Mouse (Mus musculus): ENCODE measurements around the gene Ets2. TPM values are rescaled to one million over a fixed set of nuclear protein-coding genes. Genes with fewer than 3 reads are reported as not detected.

The Ets2 gene
- polyA plus RNA-seq, 1 experiment from 2014 or later = 35.1 TPM

- no peak for TF ChIP-seq CTCF (IDR thresholded peaks at IDR 0.05; ENCODE audit: low read depth)
- TF ChIP-seq EP300 (optimal IDR thresholded peaks at IDR 0.05) = peak; percentile 79
- H3K9me3 ChIP-seq (ENCODE audit: control insufficient read depth, low read length) = no peaks in the 10 kb centered on the region
- DNase-seq (ENCODE audit: low spot score) = no peak
- no peaks in the 10 kb centered on the region for H3K36me3 ChIP-seq (ENCODE audit: control insufficient read depth, insufficient read depth, low read length)
- H3K4me2 ChIP-seq (replicated peaks; ENCODE audit: low read depth) = no peak overlapping the region
- no peaks in the 10 kb centered on the region for H3K27me3 ChIP-seq (ENCODE audit: control insufficient read depth, insufficient read depth, low read length)
- no peak overlapping the region for H3K4me3 ChIP-seq (ENCODE audit: low read depth, low read length)
- H3K27ac ChIP-seq (replicated peaks) = no peak overlapping the region
- H3K4me1 ChIP-seq (replicated peaks; ENCODE audit: control insufficient read depth, insufficient read depth) = no peaks in the 10 kb centered on the region
- WGBS = 46% methylated on average over 10 of the region's 10 CpGs
- ATAC-seq (ENCODE audit: low FRiP score, low TSS enrichment) = peak; percentile 80
- H3K9ac ChIP-seq (ENCODE audit: low read length) = no peak overlapping the region
These were observed 26.9 kb downstream of the Ets2 start for GRCm38 (mm10) chr16:95728453-95729435.

GRCm38 (mm10) chr16:95729775-95730174 lies 27.9 kb downstream of the Ets2 start:
- Histone ChIP-seq H3K27ac (replicated peaks) (no peak overlapping the region), H3K27me3 (ENCODE audit: control insufficient read depth, insufficient read depth, low read length) (no peaks in the 10 kb centered on the region), H3K36me3 (ENCODE audit: control insufficient read depth, insufficient read depth, low read length) (no peaks in the 10 kb centered on the region), H3K4me1 (replicated peaks; ENCODE audit: control insufficient read depth, insufficient read depth) (no peaks in the 10 kb centered on the region), H3K4me2 (replicated peaks; ENCODE audit: low read depth) (no peak overlapping the region), H3K4me3 (ENCODE audit: low read depth, low read length) (no peak overlapping the region), H3K9ac (ENCODE audit: low read length) (no peak overlapping the region), H3K9me3 (ENCODE audit: control insufficient read depth, low read length) (no peaks in the 10 kb centered on the region)
- DNase-seq (ENCODE audit: low spot score) = no peak
- ATAC-seq (ENCODE audit: low FRiP score, low TSS enrichment) = no peak
- WGBS = 71% methylated on average over 6 of the region's 6 CpGs
- TF ChIP-seq EP300 (optimal IDR thresholded peaks at IDR 0.05) (no peak), CTCF (IDR thresholded peaks at IDR 0.05; ENCODE audit: low read depth) (no peak)

- 73% methylated on average over 2 of the region's 2 CpGs for WGBS
- Histone ChIP-seq H3K4me1 (replicated peaks; ENCODE audit: control insufficient read depth, insufficient read depth) (no peaks in the 10 kb centered on the region), H3K4me2 (replicated peaks; ENCODE audit: low read depth) (no peak overlapping the region), H3K36me3 (ENCODE audit: control insufficient read depth, insufficient read depth, low read length) (no peaks in the 10 kb centered on the region), H3K4me3 (ENCODE audit: low read depth, low read length) (no peak overlapping the region), H3K9me3 (ENCODE audit: control insufficient read depth, low read length) (no peaks in the 10 kb centered on the region), H3K9ac (ENCODE audit: low read length) (no peak overlapping the region), H3K27me3 (ENCODE audit: control insufficient read depth, insufficient read depth, low read length) (no peaks in the 10 kb centered on the region), H3K27ac (replicated peaks) (no peak overlapping the region)
- ATAC-seq (ENCODE audit: low FRiP score, low TSS enrichment) (no peak), DNase-seq (ENCODE audit: low spot score) (no peak)
- TF ChIP-seq CTCF (IDR thresholded peaks at IDR 0.05; ENCODE audit: low read depth) (no peak), EP300 (optimal IDR thresholded peaks at IDR 0.05) (no peak)
These were observed 32.9 kb downstream of the Ets2 start for GRCm38 (mm10) chr16:95734785-95735184.

GRCm38 (mm10) chr16:95736059-95736458 lies 34.2 kb downstream of the Ets2 start:
- H3K9ac ChIP-seq (ENCODE audit: low read length) = no peak overlapping the region
- peak; percentile 60 for ATAC-seq (ENCODE audit: low FRiP score, low TSS enrichment)
- H3K4me3 ChIP-seq (ENCODE audit: low read depth, low read length) = no peak overlapping the region
- H3K27ac ChIP-seq (replicated peaks) = no peak overlapping the region
- no peaks in the 10 kb centered on the region for H3K9me3 ChIP-seq (ENCODE audit: control insufficient read depth, low read length)
- TF ChIP-seq EP300 (optimal IDR thresholded peaks at IDR 0.05) (no peak), CTCF (IDR thresholded peaks at IDR 0.05; ENCODE audit: low read depth) (no peak)
- no peak overlapping the region for H3K4me2 ChIP-seq (replicated peaks; ENCODE audit: low read depth)
- no peak for DNase-seq (ENCODE audit: low spot score)
- no peaks in the 10 kb centered on the region; the same call in 1 of the 2 replicates for H3K4me1 ChIP-seq (replicated peaks; ENCODE audit: control insufficient read depth, insufficient read depth)
- H3K36me3 ChIP-seq (ENCODE audit: control insufficient read depth, insufficient read depth, low read length) = no peaks in the 10 kb centered on the region
- H3K27me3 ChIP-seq (ENCODE audit: control insufficient read depth, insufficient read depth, low read length) = no peaks in the 10 kb centered on the region

GRCm38 (mm10) chr16:95736470-95736869 lies 34.6 kb downstream of the Ets2 start:
- H3K9me3 ChIP-seq (ENCODE audit: control insufficient read depth, low read length) = no peaks in the 10 kb centered on the region
- no peak overlapping the region for H3K9ac ChIP-seq (ENCODE audit: low read length)
- H3K36me3 ChIP-seq (ENCODE audit: control insufficient read depth, insufficient read depth, low read length) = no peaks in the 10 kb centered on the region
- 47% methylated on average over 6 of the region's 6 CpGs for WGBS
- ATAC-seq (ENCODE audit: low FRiP score, low TSS enrichment) (no peak), DNase-seq (ENCODE audit: low spot score) (no peak)
- no peaks in the 10 kb centered on the region for H3K27me3 ChIP-seq (ENCODE audit: control insufficient read depth, insufficient read depth, low read length)
- H3K4me2 ChIP-seq (replicated peaks; ENCODE audit: low read depth) = no peak overlapping the region
- H3K4me3 ChIP-seq (ENCODE audit: low read depth, low read length) = no peak overlapping the region
- H3K4me1 ChIP-seq (replicated peaks; ENCODE audit: control insufficient read depth, insufficient read depth) = peaks cover 2% of the 10 kb centered on the region; the same call in 1 of the 2 replicates
- no peak overlapping the region for H3K27ac ChIP-seq (replicated peaks)
- TF ChIP-seq EP300 (optimal IDR thresholded peaks at IDR 0.05) (no peak), CTCF (IDR thresholded peaks at IDR 0.05; ENCODE audit: low read depth) (no peak)

- Histone ChIP-seq H3K9ac (ENCODE audit: low read length) (no peak overlapping the region), H3K27me3 (ENCODE audit: control insufficient read depth, insufficient read depth, low read length) (no peaks in the 10 kb centered on the region), H3K36me3 (ENCODE audit: control insufficient read depth, insufficient read depth, low read length) (no peaks in the 10 kb centered on the region), H3K9me3 (ENCODE audit: control insufficient read depth, low read length) (no peaks in the 10 kb centered on the region), H3K4me3 (ENCODE audit: low read depth, low read length) (no peak overlapping the region), H3K4me2 (replicated peaks; ENCODE audit: low read depth) (no peak overlapping the region), H3K4me1 (replicated peaks; ENCODE audit: control insufficient read depth, insufficient read depth) (peaks cover 4% of the 10 kb centered on the region; the same call in 1 of the 2 replicates), H3K27ac (replicated peaks) (no peak overlapping the region)
- DNase-seq (ENCODE audit: low spot score) = no peak
- TF ChIP-seq EP300 (optimal IDR thresholded peaks at IDR 0.05) (no peak), CTCF (IDR thresholded peaks at IDR 0.05; ENCODE audit: low read depth) (no peak)
- ATAC-seq (ENCODE audit: low FRiP score, low TSS enrichment) = no peak
- 78% methylated on average over 6 of the region's 6 CpGs for WGBS
These were observed 37.6 kb downstream of the Ets2 start for GRCm38 (mm10) chr16:95739522-95739921.

All from stomach, postnatal 0 days (tissue).